10 mouse cellular contexts compared by ENCODE assay signal in genomic region chr11:69087597-69087996, GRCm38 (mm10). TPM values are rescaled to one million over a fixed set of nuclear protein-coding genes. Genes with fewer than 3 reads are reported as not detected.
A peak's percentile ranks its signal among the peaks of the same experiment; 100 is the strongest.
DNase-seq lines count a peak whose midpoint lies in the region; ATAC-seq and TF ChIP-seq lines count a peak whose summit lies in the region.
"Had no signal": no experiment of that assay in that cellular context is flagged by ENCODE, and none has a peak within 500 bp of the region (broad histone marks: within the 10 kb centered on the region; RNA-seq: fewer than 3 reads in every experiment).

No protein-coding gene starts in this region.

- peak overlapping the region; percentile 100; the same call in 1 of the 2 replicates for H3K9ac ChIP-seq in heart, embryonic 13.5 days
- H3K9ac ChIP-seq in hindbrain, embryonic 13.5 days: 0 out of 2 replicates have a peak overlapping the region, but pooled peaks have one; percentile 24
- no peak overlapping the region; the same call in 1 of the 2 replicates for H3K9ac ChIP-seq in midbrain, embryonic 15.5 days

- peaks cover 30% of the 10 kb centered on the region for H3K36me3 ChIP-seq in heart, embryonic 13.5 days
- H3K36me3 ChIP-seq in hindbrain, embryonic 13.5 days: peaks cover 24% of the 10 kb centered on the region
- peaks cover 9% of the 10 kb centered on the region; the same call in 1 of the 2 replicates for H3K36me3 ChIP-seq in midbrain, embryonic 15.5 days (replicated peaks)

- H3K9me3 ChIP-seq in heart, embryonic 13.5 days: no peaks in the 10 kb centered on the region
- no peaks in the 10 kb centered on the region for H3K9me3 ChIP-seq in hindbrain, embryonic 13.5 days
- H3K9me3 ChIP-seq in midbrain, embryonic 15.5 days: no peaks in the 10 kb centered on the region

- no peak for TF ChIP-seq CTCF in bone marrow macrophage, adult 2 months (IDR thresholded peaks at IDR 0.05; ENCODE audit: low read depth, low read length)

- H3K4me3 ChIP-seq in heart, embryonic 13.5 days: peak overlapping the region; percentile 100; the same call in 1 of the 2 replicates
- peak overlapping the region; percentile 99; the same call in 1 of the 2 replicates for H3K4me3 ChIP-seq in bone marrow macrophage, adult 2 months (ENCODE audit: insufficient read depth, low read length)
- H3K4me3 ChIP-seq in hindbrain, embryonic 13.5 days: no peak overlapping the region
- 0 out of 2 replicates have a peak overlapping the region, but pooled peaks have one; percentile 66 for H3K4me3 ChIP-seq in midbrain, embryonic 15.5 days

- no peaks in the 10 kb centered on the region for H3K27me3 ChIP-seq in heart, embryonic 13.5 days (replicated peaks)
- H3K27me3 ChIP-seq in hindbrain, embryonic 13.5 days: no peaks in the 10 kb centered on the region
- no peaks in the 10 kb centered on the region for H3K27me3 ChIP-seq in midbrain, embryonic 15.5 days (replicated peaks)
- H3K27me3 ChIP-seq: Patski had no signal

- peak overlapping the region; percentile 96 for H3K4me2 ChIP-seq in heart, embryonic 13.5 days
- peak overlapping the region; percentile 96 for H3K4me2 ChIP-seq in hindbrain, embryonic 13.5 days
- H3K4me2 ChIP-seq in midbrain, embryonic 15.5 days: peak overlapping the region; percentile 95

- peak overlapping the region; percentile 98 for H3K27ac ChIP-seq in heart, embryonic 13.5 days (replicated peaks)
- H3K27ac ChIP-seq in bone marrow macrophage, adult 2 months (ENCODE audit: insufficient read depth, low read depth, low read length): no peak overlapping the region
- peak overlapping the region; percentile 98 for H3K27ac ChIP-seq in hindbrain, embryonic 13.5 days
- H3K27ac ChIP-seq in midbrain, embryonic 15.5 days: peak overlapping the region; percentile 91
- H3K27ac ChIP-seq: macrophage had no signal

- WGBS in heart, embryonic 13.5 days: 54% methylated on average over 2 of the region's 2 CpGs
- 60% methylated on average over 2 of the region's 2 CpGs for WGBS in hindbrain, embryonic 13.5 days
- 72% methylated on average over 2 of the region's 2 CpGs for WGBS in midbrain, embryonic 15.5 days

- no peak for ATAC-seq in heart, embryonic 13.5 days (ENCODE audit: extremely low read depth, insufficient number of reproducible peaks, low FRiP score, low TSS enrichment)
- no peak for ATAC-seq in hindbrain, embryonic 13.5 days (ENCODE audit: low FRiP score)
- ATAC-seq in midbrain, embryonic 15.5 days (replicated peaks): no peak
- no peak for ATAC-seq in monocyte, adult 5-6 weeks (replicated peaks; ENCODE audit: insufficient number of reproducible peaks, low FRiP score, low TSS enrichment, poor library complexity, severe bottlenecking)

- peaks cover 59% of the 10 kb centered on the region for H3K4me1 ChIP-seq in heart, embryonic 13.5 days
- peaks cover 5% of the 10 kb centered on the region for H3K4me1 ChIP-seq in bone marrow macrophage, adult 2 months (ENCODE audit: control insufficient read depth, insufficient read depth, low read length)
- H3K4me1 ChIP-seq in hindbrain, embryonic 13.5 days (replicated peaks): peaks cover 45% of the 10 kb centered on the region
- peaks cover 35% of the 10 kb centered on the region for H3K4me1 ChIP-seq in midbrain, embryonic 15.5 days

- TF ChIP-seq POLR2A in bone marrow macrophage, adult 2 months (IDR thresholded peaks at IDR 0.05; ENCODE audit: borderline replicate concordance, low read depth, low read length): no peak

- no peak for DNase-seq in heart, postnatal 4 days
- DNase-seq in frontal cortex, postnatal 14 days (ENCODE audit: low spot score in 2 of 2): no peak
- no peak for DNase-seq in thymus, postnatal 10 days (ENCODE audit: low spot score in 2 of 2)

RNA-seq across cellular contexts. Expression of gene Vamp2, which starts 0.7 kb away (rescaled TPM):
- 79.5 and 82.1 TPM in 2 replicates for polyA plus RNA-seq in heart, embryonic 13.5 days (2015; fragmentation: Nextera tagmentation; extraction: Ambion mirVana)
- total RNA-seq in heart, postnatal 4 days (2021): 10 to 100 TPM; 80.2 to 84.6 TPM
- polyA plus RNA-seq in bone marrow macrophage, adult 2 months (2012; ENCODE audit: insufficient read depth, insufficient read length, missing spikeins): 76.6 and 79.4 TPM in 2 replicates
- polyA plus RNA-seq in hindbrain, embryonic 13.5 days (2015; fragmentation: Nextera tagmentation; extraction: Ambion mirVana): 217 and 227 TPM in 2 replicates
- 319 and 333 TPM in 2 replicates for polyA plus RNA-seq in midbrain, embryonic 15.5 days (2015; fragmentation: Nextera tagmentation; extraction: Ambion mirVana)
- 13.1 to 89.9 TPM (median 23.6 TPM) in 3 replicates for total RNA-seq in monocyte, adult 5-6 weeks (2017)

RNA-seq across cellular contexts. Expression of gene Per1, which starts 7.4 kb away (rescaled TPM):
- polyA plus RNA-seq in heart, embryonic 13.5 days (2015; fragmentation: Nextera tagmentation; extraction: Ambion mirVana): 8.6 and 9.0 TPM in 2 replicates
- total RNA-seq in heart, postnatal 4 days (2021): 10 to 100 TPM; 42.6 to 55.6 TPM
- 24.7 and 35.9 TPM in 2 replicates for polyA plus RNA-seq in bone marrow macrophage, adult 2 months (2012; ENCODE audit: insufficient read depth, insufficient read length, missing spikeins)
- polyA plus RNA-seq in hindbrain, embryonic 13.5 days (2015; fragmentation: Nextera tagmentation; extraction: Ambion mirVana): 7.4 and 9.4 TPM in 2 replicates
- polyA plus RNA-seq in midbrain, embryonic 15.5 days (2015; fragmentation: Nextera tagmentation; extraction: Ambion mirVana): 11.3 and 12.3 TPM in 2 replicates
- total RNA-seq in monocyte, adult 5-6 weeks (2017): 44.9 to 89.7 TPM (median 81.1 TPM) in 3 replicates

RNA-seq across cellular contexts. Expression of gene Tmem107, which starts 17.0 kb away (rescaled TPM):
- polyA plus RNA-seq in heart, embryonic 13.5 days (2015; fragmentation: Nextera tagmentation; extraction: Ambion mirVana): 28.4 and 31.3 TPM in 2 replicates
- 1 to 10 TPM; 6.7 to 8.6 TPM for total RNA-seq in heart, postnatal 4 days (2021)
- polyA plus RNA-seq in bone marrow macrophage, adult 2 months (2012; ENCODE audit: insufficient read depth, insufficient read length, missing spikeins): 9.8 and 14.6 TPM in 2 replicates
- 28.7 and 41.0 TPM in 2 replicates for polyA plus RNA-seq in hindbrain, embryonic 13.5 days (2015; fragmentation: Nextera tagmentation; extraction: Ambion mirVana)
- polyA plus RNA-seq in midbrain, embryonic 15.5 days (2015; fragmentation: Nextera tagmentation; extraction: Ambion mirVana): 33.5 and 37.7 TPM in 2 replicates
- total RNA-seq in monocyte, adult 5-6 weeks (2017): 1.1 TPM in 1 of 3 replicates, not detected in the others

RNA-seq across cellular contexts. Expression of gene Borcs6, which starts 28.1 kb away (rescaled TPM):
- 9.7 and 10.3 TPM in 2 replicates for polyA plus RNA-seq in heart, embryonic 13.5 days (2015; fragmentation: Nextera tagmentation; extraction: Ambion mirVana)
- total RNA-seq in heart, postnatal 4 days (2021): 10 to 100 TPM; 13.8 to 14.3 TPM
- 30.5 and 36.9 TPM in 2 replicates for polyA plus RNA-seq in bone marrow macrophage, adult 2 months (2012; ENCODE audit: insufficient read depth, insufficient read length, missing spikeins)
- 13.4 and 15.2 TPM in 2 replicates for polyA plus RNA-seq in hindbrain, embryonic 13.5 days (2015; fragmentation: Nextera tagmentation; extraction: Ambion mirVana)
- polyA plus RNA-seq in midbrain, embryonic 15.5 days (2015; fragmentation: Nextera tagmentation; extraction: Ambion mirVana): 20.5 and 21.2 TPM in 2 replicates
- 12.4 to 16.1 TPM (median 13.3 TPM) in 3 replicates for total RNA-seq in monocyte, adult 5-6 weeks (2017)

RNA-seq across cellular contexts. Expression of gene Hes7, which starts 32.6 kb away (rescaled TPM):
- polyA plus RNA-seq in heart, embryonic 13.5 days (2015; fragmentation: Nextera tagmentation; extraction: Ambion mirVana): 0.47 and 0.67 TPM in 2 replicates
- under 1 TPM; 0.23 to 0.29 TPM for total RNA-seq in heart, postnatal 4 days (2021)
- polyA plus RNA-seq in bone marrow macrophage, adult 2 months (2012; ENCODE audit: insufficient read depth, insufficient read length, missing spikeins): 0.71 and 0.88 TPM in 2 replicates
- polyA plus RNA-seq in hindbrain, embryonic 13.5 days (2015; fragmentation: Nextera tagmentation; extraction: Ambion mirVana): 0.26 and 0.35 TPM in 2 replicates
- polyA plus RNA-seq in midbrain, embryonic 15.5 days (2015; fragmentation: Nextera tagmentation; extraction: Ambion mirVana): 0.86 and 0.89 TPM in 2 replicates
- total RNA-seq in monocyte, adult 5-6 weeks (2017): 0.49 TPM in 1 of 3 replicates, not detected in the others
- polyA plus RNA-seq: macrophage had no signal
